ENCODE assay signal across 22 mouse cellular contexts in the genomic region with DNA sequence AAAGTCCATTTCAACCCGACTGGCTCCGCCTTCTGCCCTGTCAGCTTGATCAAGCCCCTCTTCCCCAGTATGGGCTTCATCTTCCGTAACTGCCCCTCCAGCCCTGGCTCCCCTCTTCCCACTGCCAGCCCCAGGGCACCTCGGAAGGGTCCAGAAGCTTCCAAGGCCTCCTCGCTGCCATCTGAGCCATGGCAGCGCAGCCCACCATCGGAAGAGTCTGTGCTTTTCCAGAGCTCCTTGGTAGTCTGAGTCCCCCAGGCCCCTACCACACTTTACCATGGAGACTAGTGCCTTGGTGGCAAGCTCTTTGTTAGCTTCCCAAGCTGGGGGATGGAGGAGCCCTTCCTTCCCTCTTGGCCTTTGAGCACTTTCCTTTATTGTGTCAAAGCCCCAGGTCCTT.
"Had no signal": no experiment of that assay in that cellular context is flagged by ENCODE, and none has a peak within 500 bp of the region (broad histone marks: within the 10 kb centered on the region; RNA-seq: fewer than 3 reads in every experiment).

No protein-coding gene starts in this region.

- H3K27me3 ChIP-seq: heart, embryonic 13.5 days; heart, embryonic 15.5 days; hindbrain, embryonic 12.5 days; intestine, embryonic 15.5 days; limb, embryonic 12.5 days; liver, embryonic 13.5 days had no signal

- H3K4me3 ChIP-seq: heart, adult 2 months; heart, embryonic 13.5 days; heart, embryonic 15.5 days; hindbrain, embryonic 10.5 days; hindbrain, embryonic 12.5 days; intestine, embryonic 15.5 days; left cerebral cortex, adult 2 months; limb, embryonic 10.5 days; limb, embryonic 12.5 days; liver, embryonic 13.5 days had no signal

- ATAC-seq: hindbrain, embryonic 16.5 days; inflammation-experienced regulatory T-cells, adult 6 months; intestine, embryonic 15.5 days; intestine, postnatal 0 days had no signal

- H3K9me3 ChIP-seq: heart, embryonic 13.5 days; heart, embryonic 15.5 days; hindbrain, embryonic 10.5 days; hindbrain, embryonic 12.5 days; intestine, embryonic 15.5 days; limb, embryonic 10.5 days; limb, embryonic 12.5 days; liver, embryonic 13.5 days had no signal

- H3K9ac ChIP-seq: heart, embryonic 13.5 days; heart, embryonic 15.5 days; hindbrain, embryonic 12.5 days; hindbrain, embryonic 14.5 days; intestine, embryonic 15.5 days; limb, embryonic 12.5 days; liver, embryonic 13.5 days had no signal

- DNase-seq: gastrocnemius, postnatal 25 days; heart, adult 2 months; heart, postnatal 14 days; heart, postnatal 36 days; kidney, adult 18-20 months; kidney, adult 8-10 months; kidney, postnatal 10 days; kidney, postnatal 25 days; kidney, postnatal 4 days; liver, embryonic 13.5 days had no signal

- H3K27ac ChIP-seq: heart, adult 2 months; heart, embryonic 13.5 days; heart, embryonic 15.5 days; hindbrain, embryonic 10.5 days; hindbrain, embryonic 12.5 days; hindbrain, embryonic 14.5 days; intestine, embryonic 15.5 days; left cerebral cortex, adult 2 months; limb, embryonic 10.5 days; limb, embryonic 12.5 days had no signal

- H3K4me2 ChIP-seq: heart, embryonic 13.5 days; heart, embryonic 15.5 days; hindbrain, embryonic 12.5 days; hindbrain, embryonic 14.5 days; intestine, embryonic 15.5 days; limb, embryonic 12.5 days; liver, embryonic 13.5 days had no signal
